Mouse (Mus musculus) mouse embryonic stem cell (cell line): ENCODE measurements at regions not wholly inside any gene's neighbourhood (a gene's known extent, or its start where the extent isn't known, plus 50 kb on each side); places are given as distances from the start of the nearest gene placed in this dataset.

Source experiments
- in situ Hi-C, 2 experiments: fragments of 300-500 bp; cut with MboI; formaldehyde crosslinking; loops; 1 replicate in 1 of 2; 3 replicates in 1 of 2; pipeline ENCODE4 v1.14.3; 2019 to 2020; ENCODE audit warnings: low sequenced_read_pairs in 2 of 2, low pct_unique_long_range_greater_than_20kb in 1 of 2, mixed read lengths in 1 of 2; ENCODE audit not compliant: unreplicated experiment in 1 of 2

DNA sequence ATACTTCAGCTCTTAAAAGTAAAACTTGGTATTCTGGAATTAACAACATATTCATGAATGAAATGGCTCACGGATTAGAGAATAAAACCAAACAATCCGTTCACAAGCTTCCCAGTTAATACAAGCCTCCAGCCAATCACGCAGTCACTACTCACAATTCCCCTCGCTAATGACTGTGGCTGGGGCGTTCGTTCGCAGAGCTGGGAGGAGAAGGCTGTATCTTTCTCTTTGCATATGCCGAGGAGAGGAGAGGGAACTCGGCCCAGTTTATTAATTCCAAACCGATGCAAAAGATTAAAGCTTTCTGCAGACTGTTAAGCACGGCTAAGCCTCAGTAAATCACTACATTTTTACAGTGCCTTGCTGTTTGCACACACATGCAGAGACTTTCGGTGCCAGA lies 231.5 kb downstream of the Tmem182 start:
- in situ Hi-C loops = no loop called here

DNA sequence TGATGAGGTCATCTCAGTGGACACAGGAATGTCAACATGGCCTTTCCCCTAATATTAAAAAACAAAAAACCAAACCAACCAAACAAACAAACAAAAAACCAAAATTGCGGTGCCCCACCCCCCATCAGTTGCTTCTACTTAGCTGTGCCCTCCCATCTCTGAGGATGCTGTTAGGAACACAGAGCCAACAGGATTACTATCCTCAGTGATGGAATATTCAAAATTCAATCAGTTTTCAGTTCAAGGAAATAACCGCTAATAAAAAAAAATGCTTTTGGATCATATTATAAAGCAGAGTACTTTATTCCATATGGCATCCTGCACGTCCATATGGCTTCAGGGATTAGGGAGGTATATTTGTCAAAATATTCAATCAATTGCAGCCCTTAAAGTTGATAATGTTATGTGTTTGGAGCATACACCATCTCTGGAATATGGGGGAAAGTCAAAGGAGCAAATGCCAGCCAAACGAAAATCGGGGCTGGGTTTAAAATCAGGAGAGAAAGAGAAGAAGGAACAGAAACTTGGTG lies 249.1 kb downstream of the Tmem182 start:
- in situ Hi-C loops = loop anchor here in 1 of 2 experiments (25.0 kb wide), 1 partner anchor 167 kb away; no protein-coding TSS in a partner anchor

DNA sequence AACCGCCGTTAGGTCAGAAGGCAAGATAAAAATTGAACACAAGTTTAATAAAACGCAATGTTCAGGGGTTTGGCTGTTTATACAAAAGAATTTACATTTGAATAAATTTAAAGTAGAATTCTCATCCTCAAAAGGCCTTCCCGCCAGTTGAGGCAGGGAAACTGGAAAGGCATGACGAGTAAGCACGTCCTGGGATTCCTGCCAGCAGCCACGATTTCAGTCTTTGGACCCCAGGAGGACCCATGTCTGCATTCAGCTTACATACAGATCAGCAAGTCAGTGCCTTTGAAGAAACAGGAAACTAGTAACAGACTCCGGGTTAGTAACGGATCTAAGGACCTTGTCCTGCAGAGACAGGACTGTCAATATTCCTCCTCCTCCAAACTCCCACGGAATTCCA lies 250.4 kb downstream of the Tmem182 start:
- in situ Hi-C loops = loop anchor here in 1 of 2 experiments (25.0 kb wide), 1 partner anchor 168 kb away; no protein-coding TSS in a partner anchor

DNA sequence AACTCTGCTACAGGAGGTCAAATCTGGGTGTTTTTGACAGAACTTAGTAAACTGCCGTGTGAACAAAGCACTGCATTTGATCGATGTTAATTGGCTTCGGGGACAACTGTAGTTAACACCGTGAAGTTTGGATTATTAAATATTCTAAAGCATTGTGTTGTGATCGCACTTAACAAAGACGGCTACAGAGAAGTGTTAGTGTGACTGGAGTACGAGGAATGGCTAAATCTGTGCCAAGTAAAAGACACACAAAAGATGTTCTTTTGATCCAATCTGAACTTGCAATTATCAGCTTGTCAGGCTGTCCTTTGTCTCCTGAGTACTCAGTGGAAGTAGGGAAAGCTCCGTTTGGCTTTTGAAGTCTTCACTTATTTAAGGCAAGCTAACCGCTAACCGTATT lies 259.7 kb downstream of the Tmem182 start:
- in situ Hi-C loops = loop anchor here in 1 of 2 experiments (25.0 kb wide), 1 partner anchor 178 kb away; no protein-coding TSS in a partner anchor

DNA sequence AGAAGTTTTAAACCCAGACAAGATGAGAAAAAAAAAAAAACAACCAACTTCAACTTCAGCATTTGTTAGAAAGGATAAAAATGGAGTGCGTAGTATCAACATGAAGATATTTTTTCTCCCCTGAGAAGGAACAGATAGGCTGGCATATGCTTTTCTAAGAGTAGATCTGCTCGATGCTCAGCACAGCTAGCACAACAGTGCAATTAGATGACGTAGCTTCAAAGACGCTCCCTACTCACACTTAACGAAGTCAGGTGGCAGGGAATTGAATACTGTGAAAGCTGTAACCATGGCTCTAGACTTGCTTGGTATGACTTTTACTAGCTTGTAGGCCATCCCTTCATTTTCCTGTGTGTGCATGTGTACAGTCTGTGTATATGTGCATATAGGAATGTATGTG lies 299.5 kb downstream of the Tmem182 start:
- in situ Hi-C loops = no loop called here

DNA sequence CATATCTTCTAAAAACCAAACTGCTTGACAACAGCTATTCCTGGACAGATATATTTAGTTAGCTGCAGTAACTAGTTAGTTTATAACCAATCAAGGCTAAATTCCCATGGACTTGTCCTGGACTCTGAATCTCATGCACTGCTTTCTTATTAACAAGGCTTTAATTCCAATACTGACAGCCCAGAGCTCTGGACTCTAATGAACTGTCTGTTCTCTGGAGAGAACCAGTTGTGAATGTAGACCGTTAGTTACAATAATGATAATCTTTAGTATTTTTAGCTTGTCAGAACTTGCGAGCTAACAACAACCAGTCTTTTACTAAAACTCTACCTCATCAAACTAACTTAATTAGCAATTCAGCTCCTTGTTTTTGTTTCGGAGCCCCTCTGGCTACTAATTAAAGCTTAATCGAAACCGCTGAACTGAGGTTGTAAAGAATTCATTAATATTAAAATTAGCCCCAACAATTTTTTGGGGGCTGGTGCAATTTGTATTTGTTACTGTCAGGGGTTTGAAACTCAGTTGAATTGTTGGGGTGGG lies 316.3 kb downstream of the Tmem182 start:
- in situ Hi-C loops = no loop called here

DNA sequence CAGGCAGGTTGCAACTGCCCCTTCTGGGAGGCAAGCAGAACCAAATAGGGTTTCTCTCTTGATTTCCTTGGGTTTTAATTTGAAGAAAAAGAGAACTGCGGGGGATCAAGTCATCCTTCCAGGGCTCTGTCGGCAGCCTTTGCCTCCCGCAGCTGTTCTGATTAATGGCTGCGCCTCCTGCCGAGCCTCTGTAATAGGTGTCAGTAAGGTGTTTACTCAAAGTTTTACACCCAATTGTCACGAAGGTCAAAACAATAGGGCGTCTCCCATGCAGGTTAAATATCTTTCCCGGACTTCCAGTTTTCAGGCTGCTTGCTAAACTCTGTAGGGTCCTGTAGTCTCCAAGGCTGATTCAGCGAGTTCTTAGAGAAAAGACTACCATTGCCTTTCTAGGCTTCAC lies 326.0 kb downstream of the Tmem182 start:
- in situ Hi-C loops = no loop called here

DNA sequence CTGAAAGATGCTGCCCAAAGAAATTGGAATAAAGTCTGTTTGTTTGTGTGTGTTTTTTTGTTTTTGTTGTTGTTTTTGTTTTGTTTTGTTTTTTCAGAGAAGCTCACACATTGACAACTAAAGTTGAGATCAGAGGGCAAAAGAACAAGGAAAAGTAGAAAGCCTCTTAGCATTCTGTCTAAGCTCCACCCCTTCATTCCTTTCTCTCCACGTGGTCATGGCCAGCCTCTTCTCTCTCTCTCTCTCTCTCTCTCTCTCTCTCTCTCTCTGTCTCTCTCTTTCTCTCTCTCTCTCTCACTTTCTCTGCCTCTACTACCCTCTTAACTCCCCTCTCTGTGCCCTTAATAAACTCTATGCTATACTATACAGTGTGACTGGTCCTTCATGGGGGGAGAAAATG lies 327.7 kb downstream of the Tmem182 start:
- in situ Hi-C loops = no loop called here

DNA sequence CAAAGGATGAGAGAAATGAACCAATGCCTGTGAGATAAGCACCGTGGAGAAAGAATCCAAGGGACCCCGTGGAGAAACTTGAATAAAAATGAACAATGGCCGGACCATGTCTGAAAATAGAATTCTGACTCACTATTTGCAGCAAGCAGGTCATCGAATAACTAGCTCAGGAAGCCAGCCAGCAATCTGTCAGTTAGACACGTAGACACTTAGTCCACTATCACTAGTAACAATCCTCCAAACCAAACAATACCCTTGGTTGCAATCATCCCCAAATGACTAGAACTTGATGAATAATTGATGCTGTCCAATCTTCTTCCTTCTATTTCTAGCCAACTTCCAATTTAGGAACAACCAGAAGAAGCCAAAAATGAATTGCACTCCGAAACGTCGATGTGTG lies 328.5 kb downstream of the Tmem182 start:
- in situ Hi-C loops = no loop called here

DNA sequence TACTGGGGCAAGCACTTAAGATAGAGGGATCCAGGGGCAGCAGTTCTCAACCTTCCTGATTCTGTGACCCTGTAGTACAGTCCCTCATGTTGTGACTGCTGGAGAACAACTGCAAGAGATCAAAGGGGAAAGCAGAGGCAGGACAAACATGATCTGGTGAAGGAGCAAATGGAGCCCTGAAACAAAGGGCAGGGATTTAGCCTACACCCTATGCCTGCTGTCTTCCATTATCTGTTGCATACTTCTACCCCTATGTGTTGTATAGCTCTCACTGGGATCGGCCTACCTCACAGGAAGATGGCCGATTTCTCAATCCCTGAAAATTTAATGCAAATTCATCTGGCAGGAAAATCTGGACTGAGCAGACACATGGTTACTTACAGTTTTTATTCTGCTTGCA lies 334.3 kb downstream of the Tmem182 start:
- in situ Hi-C loops = no loop called here

DNA sequence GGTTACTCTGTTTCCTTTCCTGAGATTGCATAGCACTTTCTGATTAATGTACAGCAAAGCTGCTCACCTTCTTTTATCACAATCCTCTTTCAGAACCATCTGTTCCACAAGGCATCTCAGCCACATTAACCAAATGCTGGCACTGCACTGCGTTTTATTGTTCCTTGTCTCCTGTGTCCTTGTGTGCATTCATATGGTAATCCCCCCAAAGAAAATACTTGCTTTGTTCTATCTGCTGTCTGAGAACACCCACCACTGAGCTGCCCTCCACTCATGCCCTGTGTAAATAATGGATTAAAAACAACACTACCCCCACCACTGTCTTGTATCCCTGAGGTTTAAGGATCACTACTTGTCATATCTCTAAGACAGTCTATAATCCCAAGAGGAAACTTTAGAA lies 335.1 kb downstream of the Tmem182 start:
- in situ Hi-C loops = no loop called here

DNA sequence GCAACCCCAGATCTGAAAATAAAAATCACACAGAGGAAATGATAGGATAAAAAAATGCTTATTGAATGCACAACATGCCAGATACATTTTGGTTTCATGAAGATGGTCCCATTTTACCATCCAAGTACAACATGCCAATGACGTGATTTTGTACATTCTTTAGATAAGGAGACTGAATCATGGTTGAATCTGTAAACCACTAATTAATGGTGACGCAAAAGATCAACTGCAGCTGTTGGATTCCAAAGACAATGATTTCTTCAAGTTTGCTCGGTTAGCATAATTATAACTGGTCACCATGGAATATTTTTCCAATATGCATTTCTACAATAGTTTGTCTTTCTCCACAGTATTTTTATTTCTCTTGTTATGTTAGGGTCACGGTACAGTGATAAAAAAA lies 336.6 kb downstream of the Tmem182 start:
- in situ Hi-C loops = no loop called here

DNA sequence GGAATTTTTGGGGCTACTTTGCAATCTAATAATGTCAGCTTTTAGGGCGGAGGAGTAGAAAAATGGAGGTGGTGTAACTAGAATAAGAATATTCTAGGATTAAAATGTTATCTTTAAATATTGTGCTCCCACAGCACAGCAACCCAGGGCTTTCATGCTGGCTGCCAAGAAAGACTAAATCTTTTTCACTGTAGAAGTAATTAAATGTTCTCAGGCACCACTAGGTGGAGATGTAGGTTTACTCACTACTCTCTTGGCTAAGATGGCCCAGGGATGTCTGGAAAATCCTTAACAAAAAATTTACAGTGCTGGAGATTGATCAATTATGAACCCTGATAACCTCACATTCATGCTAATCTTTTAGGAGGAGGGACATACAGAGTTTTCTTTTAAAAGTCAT lies 347.1 kb downstream of the Tmem182 start:
- in situ Hi-C loops = no loop called here

DNA sequence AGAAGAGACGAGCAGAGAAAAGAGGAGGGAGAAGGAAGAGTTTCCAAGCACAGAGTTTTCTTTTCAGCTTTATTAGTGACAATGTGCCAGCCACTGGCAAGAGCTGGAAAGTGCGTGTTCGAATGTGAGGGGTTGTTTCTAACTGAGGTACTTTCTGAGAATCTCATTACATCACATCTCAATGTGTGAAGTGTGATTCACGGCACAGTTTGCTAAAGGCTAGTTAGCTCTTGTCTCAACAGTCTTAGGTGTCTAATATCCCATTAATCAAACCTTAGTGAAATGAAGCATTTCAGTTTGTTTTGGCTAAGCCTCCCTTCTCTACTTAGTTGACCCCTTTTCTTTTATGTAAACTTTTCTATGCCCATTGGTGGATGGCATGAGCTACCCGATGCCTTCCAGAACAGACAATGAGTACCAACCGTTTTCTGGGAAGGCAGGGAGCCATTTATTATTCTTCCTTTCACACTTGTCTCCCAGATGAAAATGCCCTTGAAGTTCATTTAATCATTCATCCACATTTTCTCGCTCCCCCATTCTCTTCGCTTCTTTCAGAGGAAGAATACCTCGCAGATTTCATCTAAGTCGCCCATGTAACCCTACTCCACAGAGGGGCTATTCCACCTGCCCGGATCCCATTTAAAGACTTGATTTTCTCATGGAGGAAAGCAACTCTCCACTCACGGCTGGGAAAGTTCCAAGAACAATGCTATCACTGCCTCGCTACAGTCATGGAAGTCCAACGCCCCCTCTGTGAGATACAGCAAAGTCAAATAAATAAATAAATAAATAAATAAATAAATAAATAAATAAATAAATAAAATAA lies 348.0 kb downstream of the Tmem182 start:
- in situ Hi-C loops = no loop called here

DNA sequence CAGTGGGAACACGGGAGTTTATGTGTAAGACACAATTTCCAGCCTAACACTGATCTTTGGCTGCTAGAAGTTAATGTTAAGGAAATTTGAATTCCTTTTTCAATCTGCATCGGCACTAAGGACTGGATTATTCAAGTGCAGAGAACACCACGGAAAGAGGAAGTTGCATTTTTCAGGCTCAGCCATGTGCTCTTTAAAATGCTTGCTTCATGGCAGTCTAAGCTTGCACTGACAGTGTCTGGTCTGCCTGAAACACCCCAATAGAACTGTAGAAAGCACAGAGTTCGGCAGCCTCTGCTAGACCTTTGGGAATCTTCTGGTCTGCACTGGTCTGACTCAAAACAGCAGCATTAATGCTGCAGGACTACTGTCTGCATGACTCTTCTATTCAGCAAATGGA lies 348.8 kb downstream of the Tmem182 start:
- in situ Hi-C loops = no loop called here

DNA sequence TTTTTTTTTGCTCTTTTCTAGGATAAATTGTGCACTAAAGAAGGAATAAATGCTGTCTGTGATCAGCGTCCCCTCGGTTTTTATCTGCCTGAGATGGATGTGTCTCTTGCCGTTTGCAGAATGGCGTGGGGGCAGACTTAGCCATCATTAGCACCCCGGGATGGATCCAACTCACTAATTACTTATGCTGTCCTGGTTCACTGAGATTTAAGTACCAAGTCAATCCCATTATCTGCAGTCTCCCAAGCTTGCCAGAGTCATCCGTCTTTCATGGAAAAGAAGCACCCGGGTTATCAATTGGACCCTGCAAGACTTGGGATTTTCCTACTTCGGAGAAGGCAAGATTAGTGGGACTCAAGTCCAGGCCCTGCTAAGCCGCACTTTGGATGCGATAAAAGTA lies 351.5 kb downstream of the Tmem182 start:
- in situ Hi-C loops = no loop called here

DNA sequence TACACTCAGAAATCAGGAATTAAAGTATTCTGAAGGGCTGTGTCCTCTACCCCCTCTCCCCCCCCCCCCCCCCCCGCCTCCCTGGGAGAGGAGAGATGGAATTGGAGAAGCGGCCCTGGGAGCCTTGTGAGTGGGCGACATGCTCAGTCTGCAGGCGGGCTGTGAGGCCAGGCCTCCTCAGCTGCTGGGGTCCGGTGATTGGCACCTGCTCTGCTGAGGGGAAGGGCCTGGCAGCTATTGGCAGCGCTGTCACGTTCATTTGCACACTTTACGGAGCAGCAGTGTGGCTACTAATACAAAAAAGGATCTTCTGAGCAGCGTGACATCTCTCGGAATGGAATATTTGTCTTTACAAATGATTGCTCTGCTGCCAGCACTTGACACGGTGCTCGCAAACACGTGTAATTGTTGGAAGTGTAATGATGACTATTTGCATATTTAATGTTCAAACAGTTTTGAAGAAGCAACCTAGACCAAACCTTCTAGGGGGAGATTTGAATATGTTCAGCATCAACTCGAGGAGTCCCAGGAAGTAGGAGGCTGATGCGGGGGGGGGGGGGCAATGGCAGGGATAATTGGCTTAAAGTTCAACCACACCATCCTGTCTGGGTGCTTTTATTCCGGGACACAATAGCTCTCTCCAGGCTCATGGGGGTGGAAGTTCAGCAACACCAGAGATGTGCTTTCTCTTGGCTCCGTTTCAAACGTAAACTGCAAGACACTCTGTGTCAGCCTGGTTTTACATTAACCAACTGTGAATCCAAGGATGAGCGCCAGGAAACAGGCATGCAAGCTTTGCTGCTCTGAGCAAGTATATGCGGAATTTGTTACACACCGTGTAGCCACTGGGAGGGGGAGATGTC lies 352.5 kb downstream of the Tmem182 start:
- in situ Hi-C loops = no loop called here

DNA sequence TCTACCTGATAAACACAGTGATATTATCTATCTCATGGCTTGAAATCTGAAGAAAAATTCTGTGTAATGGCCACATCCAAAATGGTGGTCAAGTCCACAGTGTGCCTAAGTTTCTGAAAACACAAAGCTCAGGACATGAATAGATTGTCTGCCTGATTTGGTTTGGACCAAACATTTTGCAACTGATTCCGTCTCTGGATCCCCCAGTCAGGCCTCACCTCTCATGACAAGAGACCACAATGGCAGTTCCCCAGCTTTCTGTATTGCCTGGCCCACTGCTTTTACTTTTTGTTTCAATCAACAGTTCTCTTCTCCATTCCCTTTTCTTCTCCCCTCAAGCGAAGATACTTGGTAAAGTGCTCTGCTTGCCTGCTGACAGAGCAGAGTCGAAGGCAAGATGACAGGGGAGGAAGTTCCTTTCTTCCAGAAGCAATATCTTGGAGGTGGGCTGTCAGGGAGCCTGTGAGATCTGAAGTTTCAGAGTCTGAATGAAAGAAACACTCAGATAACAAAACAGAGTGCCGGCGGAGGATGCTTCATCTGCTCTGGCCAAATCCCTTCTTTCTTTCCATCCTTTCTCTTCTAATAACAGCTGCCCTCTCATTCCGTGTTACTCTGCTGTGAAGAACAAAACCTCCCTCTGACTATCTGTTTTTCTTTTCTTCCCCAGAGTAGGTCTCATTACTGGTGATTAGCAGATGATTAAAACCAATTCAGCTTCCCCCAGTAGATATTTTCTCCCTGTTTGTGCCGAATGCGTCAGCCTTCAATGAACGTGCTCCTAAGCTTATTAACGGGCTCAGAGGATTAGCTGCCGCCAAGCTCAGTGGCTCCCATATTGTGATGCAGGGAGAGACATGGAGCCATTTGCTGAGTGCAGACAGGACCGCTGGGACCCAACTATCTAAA lies 360.7 kb downstream of the Tmem182 start:
- in situ Hi-C loops = no loop called here
